Mouse (Mus musculus) cerebellum, adult 11-12 months (tissue): ENCODE data around the gene Tap2.
"Not testable (repeated sequence)": the region's sequence is repeated elsewhere in the genome, so short reads cannot be mapped to it uniquely, and the experiment has no call there.

Source experiments
- DNase-seq: peaks from one replicate; pipeline ENCODE4 v3.0.0; 2022

The Tap2 gene

GRCm38 (mm10) chr17:34217216-34217928, 14.0 kb downstream of the Tap2 start:
- no peak for DNase-seq

- DNase-seq: no peak
Observed at GRCm38 (mm10) chr17:34217986-34218385, 14.7 kb downstream of the Tap2 start.

GRCm38 (mm10) chr17:34218675-34219074, 15.3 kb downstream of the Tap2 start:
- no peak for DNase-seq

GRCm38 (mm10) chr17:34219096-34219495, 15.8 kb downstream of the Tap2 start:
- DNase-seq: not testable (repeated sequence)

GRCm38 (mm10) chr17:34219801-34220200, 16.5 kb downstream of the Tap2 start:
- not testable (repeated sequence) for DNase-seq

GRCm38 (mm10) chr17:34220401-34220800, 17.1 kb downstream of the Tap2 start:
- DNase-seq: not testable (repeated sequence)

- DNase-seq: no peak
Observed at GRCm38 (mm10) chr17:34224816-34225215, 21.5 kb downstream of the Tap2 start.

GRCm38 (mm10) chr17:34225426-34225825, 22.1 kb downstream of the Tap2 start:
- DNase-seq: no peak

GRCm38 (mm10) chr17:34225911-34226310, 22.6 kb downstream of the Tap2 start:
- DNase-seq: not testable (repeated sequence)

GRCm38 (mm10) chr17:34230971-34231370, 27.6 kb downstream of the Tap2 start:
- DNase-seq: not testable (repeated sequence)

- DNase-seq: not testable (repeated sequence)
Observed at GRCm38 (mm10) chr17:34232021-34232420, 28.7 kb downstream of the Tap2 start.

- peak; percentile 23 for DNase-seq
Observed at GRCm38 (mm10) chr17:34234926-34235325, 31.6 kb downstream of the Tap2 start.

- no peak for DNase-seq
Observed at GRCm38 (mm10) chr17:34236691-34237090, 33.4 kb downstream of the Tap2 start.

GRCm38 (mm10) chr17:34237741-34238140, 34.4 kb downstream of the Tap2 start:
- DNase-seq: no peak

GRCm38 (mm10) chr17:34238706-34239105, 35.4 kb downstream of the Tap2 start, which contains the start of gene H2-Ob:
Gene H2-Ob (plus strand): TSS chr17:34238903.
- DNase-seq: no peak

- DNase-seq: no peak
Observed at GRCm38 (mm10) chr17:34239601-34240041, 36.3 kb downstream of the Tap2 start.

- no peak for DNase-seq
Observed at GRCm38 (mm10) chr17:34240366-34240765, 37.0 kb downstream of the Tap2 start.

- no peak for DNase-seq
Observed at GRCm38 (mm10) chr17:34240916-34241315, 37.6 kb downstream of the Tap2 start.

GRCm38 (mm10) chr17:34244656-34245055, 41.3 kb downstream of the Tap2 start:
- DNase-seq: no peak

- no peak for DNase-seq
Observed at GRCm38 (mm10) chr17:34247047-34247446, 43.7 kb downstream of the Tap2 start.

GRCm38 (mm10) chr17:34248764-34249163, 45.4 kb downstream of the Tap2 start:
- DNase-seq: no peak

- no peak for DNase-seq
Observed at GRCm38 (mm10) chr17:34249361-34249760, 46.0 kb downstream of the Tap2 start.

- DNase-seq: no peak
Observed at GRCm38 (mm10) chr17:34249878-34250277, 46.6 kb downstream of the Tap2 start.

- no peak for DNase-seq
Observed at GRCm38 (mm10) chr17:34251666-34252065, 48.3 kb downstream of the Tap2 start.

GRCm38 (mm10) chr17:34256501-34256900, 53.2 kb downstream of the Tap2 start:
- DNase-seq: no peak
